Mouse (Mus musculus) lung, adult 2 months (tissue): Measurements from ENCODE around the gene Gm17655.

ENCODE experiments used
- CTCF ChIP-seq: fragments of 200-500 bp; IDR thresholded peaks from 2 replicates; pipeline ENCODE4 v1.5.1; 2011; ENCODE audit warnings: mild to moderate bottlenecking, low read length, control low read depth; ENCODE audit not compliant: insufficient read depth
- POLR2A ChIP-seq: fragments of 200-500 bp; IDR thresholded peaks from 2 replicates; pipeline ENCODE4 v1.6.1; 2011; ENCODE audit warnings: low read depth, mild to moderate bottlenecking, control low read depth, low read length, borderline replicate concordance; ENCODE audit errors: extremely low read depth

GRCm38 (mm10) chr5:110099656-110100580 lies 27.6 kb upstream of the Gm17655 start, which contains the start of gene Plcxd1:
- TF ChIP-seq CTCF = no peak
- no peak for TF ChIP-seq POLR2A
